Mouse (Mus musculus) midbrain, embryonic 14.5 days (tissue): ENCODE measurements around the gene Paqr3. TPM values are rescaled to one million over a fixed set of nuclear protein-coding genes. Genes with fewer than 3 reads are reported as not detected.

Experiments used
- ATAC-seq: fragments of 200-750 bp; cut with Nextera tagmentation; 2 replicates; pipeline ENCODE4 v1.8.0; 2017; ENCODE audit warnings: moderate number of reproducible peaks, moderate library complexity; ENCODE audit not compliant: low FRiP score, low TSS enrichment
- DNase-seq: peaks from one replicate; pipeline ENCODE4 v3.0.0-alpha.2; 2015
- H3K27ac ChIP-seq: fragments of 300-500 bp; sonication (generic); replicated peaks from 2 replicates; pipeline ENCODE4 v1.5.1; 2014; ENCODE audit warnings: mild to moderate bottlenecking, low read depth, low read length, moderate library complexity
- H3K27me3 ChIP-seq: fragments of 300-500 bp; sonication (generic); 2 replicates; pipeline ENCODE4 v1.6.1; 2014; ENCODE audit warnings: low read length, control low read depth, mixed read lengths; ENCODE audit not compliant: control insufficient read depth, insufficient read depth
- H3K36me3 ChIP-seq: fragments of 300-500 bp; sonication (generic); 2 replicates; pipeline ENCODE4 v1.6.1; 2014; ENCODE audit warnings: low read length, control low read depth; ENCODE audit not compliant: control insufficient read depth, insufficient read depth
- H3K4me1 ChIP-seq: fragments of 300-500 bp; sonication (generic); 2 replicates; pipeline ENCODE4 v1.6.1; 2014; ENCODE audit warnings: mild to moderate bottlenecking, antibody characterized with exemption, low read length, control low read depth; ENCODE audit not compliant: control insufficient read depth, insufficient read depth
- H3K4me2 ChIP-seq: fragments of 300-500 bp; sonication (generic); 2 replicates; pipeline ENCODE4 v1.6.1; 2014; ENCODE audit warnings: mild to moderate bottlenecking, low read length, moderate library complexity
- H3K4me3 ChIP-seq: fragments of 300-500 bp; sonication (generic); replicated peaks from 2 replicates; pipeline ENCODE4 v1.5.1; 2014; ENCODE audit warnings: low read depth, low read length
- H3K9ac ChIP-seq: fragments of 300-500 bp; sonication (generic); replicated peaks from 2 replicates; pipeline ENCODE4 v1.6.1; 2014; ENCODE audit warnings: mild to moderate bottlenecking, low read length, moderate library complexity
- H3K9me3 ChIP-seq: fragments of 300-500 bp; sonication (generic); 2 replicates; pipeline ENCODE4 v1.6.1; 2016; ENCODE audit warnings: low read length, control low read depth, mixed read lengths; ENCODE audit not compliant: control insufficient read depth
- WGBS: fragments of 180-500 bp; shearing (Covaris S2); extraction: QIAGEN DNeasy Blood & Tissue Kit; methylation state at CpG from one replicate; pipeline ENCODE4 v1.1.7; 2014; 5-methylcytosine and 5-hydroxymethylcytosine counted together
- polyA plus RNA-seq: library from polyadenylated mRNA; unstranded; fragments of >200 nt; fragmentation: Nextera tagmentation; extraction: Ambion mirVana; gene quantifications from 2 replicates; pipeline ENCODE4 v1.2.1, GENCODE M21; 2014

The Paqr3 gene
- polyA plus RNA-seq, 1 experiment from 2014 or later, result 26.9 TPM

DNA sequence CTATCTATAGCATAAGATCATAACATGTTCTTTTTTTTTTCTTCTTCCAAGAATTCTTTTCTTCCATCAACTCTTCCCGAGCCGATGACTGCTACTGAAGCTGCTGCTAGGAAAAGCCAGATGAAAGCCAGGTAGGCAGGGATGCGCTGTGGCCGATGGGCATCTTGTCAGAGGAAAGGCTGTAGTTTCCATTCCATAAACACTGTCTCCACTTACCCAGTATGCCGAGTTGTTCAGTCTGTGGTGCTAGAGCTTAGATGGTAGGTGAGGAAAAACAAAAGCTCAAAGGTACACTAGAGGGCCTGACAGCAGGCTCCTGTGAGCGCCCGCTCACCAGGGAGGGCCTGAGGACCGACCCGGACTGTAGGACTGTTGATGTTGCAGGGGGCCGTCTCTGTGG is 56.6 kb downstream of the Paqr3 start:
- no peak overlapping the region for H3K27ac ChIP-seq
- no peak overlapping the region for H3K9ac ChIP-seq
- no peak overlapping the region for H3K4me2 ChIP-seq
- no peak for DNase-seq
- no peak overlapping the region for H3K4me3 ChIP-seq
- H3K36me3 ChIP-seq, result peaks cover 15% of the 10 kb centered on the region
- 88% methylated on average over 10 of the region's 10 CpGs for WGBS
- H3K9me3 ChIP-seq, result no peaks in the 10 kb centered on the region
- H3K4me1 ChIP-seq, result no peaks in the 10 kb centered on the region
- no peak for ATAC-seq
- no peaks in the 10 kb centered on the region for H3K27me3 ChIP-seq

DNA sequence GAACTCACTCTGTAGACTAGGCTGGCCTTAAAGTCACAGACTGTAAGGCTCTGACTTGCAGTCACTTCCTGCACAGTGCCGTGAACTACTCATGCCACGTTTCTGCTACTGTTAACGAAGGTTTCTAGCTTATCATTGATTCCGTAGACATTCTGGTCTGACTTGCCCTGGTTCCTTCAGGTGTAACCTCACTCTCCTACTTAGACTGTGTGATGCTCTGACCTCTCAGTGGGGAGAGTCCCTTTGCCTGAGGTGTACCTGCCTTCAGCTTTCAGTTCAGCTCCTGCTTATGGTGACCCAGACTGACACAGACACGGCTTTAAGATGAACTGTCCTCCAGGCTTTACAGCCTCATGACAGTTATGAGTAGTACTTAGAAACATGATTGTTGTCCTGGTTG is 57.2 kb downstream of the Paqr3 start:
- DNase-seq (no peak), ATAC-seq (no peak)
- no peaks in the 10 kb centered on the region for H3K4me1 ChIP-seq
- H3K9ac ChIP-seq, result no peak overlapping the region
- 96% methylated on average over 5 of the region's 5 CpGs for WGBS
- no peak overlapping the region for H3K4me2 ChIP-seq
- H3K4me3 ChIP-seq, result no peak overlapping the region
- no peaks in the 10 kb centered on the region for H3K27me3 ChIP-seq
- H3K36me3 ChIP-seq, result peaks cover 15% of the 10 kb centered on the region
- no peak overlapping the region for H3K27ac ChIP-seq
- no peaks in the 10 kb centered on the region for H3K9me3 ChIP-seq

DNA sequence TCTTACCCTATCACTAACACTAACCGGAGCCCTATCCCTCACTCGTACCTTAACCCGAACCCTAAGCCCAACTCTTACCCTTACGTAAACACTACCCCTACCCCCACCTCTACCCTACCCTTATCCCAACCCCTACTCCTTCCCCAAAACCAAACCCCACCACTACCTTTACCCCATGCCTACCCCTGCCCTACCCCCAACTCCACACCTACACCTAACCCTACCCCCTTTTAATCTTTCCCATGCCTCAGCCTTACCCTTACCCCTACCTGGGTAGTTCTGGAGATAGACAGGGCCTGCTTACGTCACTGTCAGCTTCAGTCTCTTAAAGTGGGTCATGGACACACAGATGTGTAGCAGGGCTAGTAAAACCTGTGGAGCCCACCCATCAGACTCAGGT is 62.5 kb downstream of the Paqr3 start:
- Histone ChIP-seq H3K27me3 (no peaks in the 10 kb centered on the region), H3K27ac (no peak overlapping the region), H3K9me3 (no peaks in the 10 kb centered on the region), H3K4me2 (no peak overlapping the region), H3K4me1 (no peaks in the 10 kb centered on the region), H3K4me3 (no peak overlapping the region), H3K9ac (no peak overlapping the region), H3K36me3 (peaks cover 16% of the 10 kb centered on the region)
- 95% methylated on average over 5 of the region's 5 CpGs for WGBS
- ATAC-seq (no peak), DNase-seq (no peak)

DNA sequence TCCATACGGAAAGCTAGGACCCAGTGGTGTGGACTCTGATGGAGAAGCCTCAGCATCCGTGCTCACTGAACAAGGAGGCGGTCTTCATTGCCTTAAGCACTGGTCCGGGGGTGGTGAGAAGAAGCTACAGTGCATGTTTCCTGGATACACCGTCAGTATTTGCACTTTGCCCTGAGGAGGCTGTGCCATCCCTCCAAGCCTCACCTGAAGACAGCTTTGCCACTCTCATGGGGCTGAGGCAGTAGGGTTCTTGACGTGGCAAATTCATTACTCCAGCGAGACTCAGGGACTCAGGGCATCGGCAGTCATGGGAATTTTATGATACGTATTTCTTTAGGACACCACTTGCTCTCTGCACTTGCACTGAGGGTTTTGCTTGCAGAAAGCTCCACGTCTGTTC is 64.7 kb downstream of the Paqr3 start:
- Histone ChIP-seq H3K4me3 (no peak overlapping the region), H3K27me3 (no peaks in the 10 kb centered on the region), H3K36me3 (peaks cover 11% of the 10 kb centered on the region; the same call in 1 of the 2 replicates), H3K9me3 (no peaks in the 10 kb centered on the region), H3K27ac (no peak overlapping the region), H3K4me2 (no peak overlapping the region), H3K4me1 (no peaks in the 10 kb centered on the region), H3K9ac (no peak overlapping the region)
- WGBS, result 89% methylated on average over 10 of the region's 10 CpGs
- DNase-seq, result no peak
- ATAC-seq, result no peak

DNA sequence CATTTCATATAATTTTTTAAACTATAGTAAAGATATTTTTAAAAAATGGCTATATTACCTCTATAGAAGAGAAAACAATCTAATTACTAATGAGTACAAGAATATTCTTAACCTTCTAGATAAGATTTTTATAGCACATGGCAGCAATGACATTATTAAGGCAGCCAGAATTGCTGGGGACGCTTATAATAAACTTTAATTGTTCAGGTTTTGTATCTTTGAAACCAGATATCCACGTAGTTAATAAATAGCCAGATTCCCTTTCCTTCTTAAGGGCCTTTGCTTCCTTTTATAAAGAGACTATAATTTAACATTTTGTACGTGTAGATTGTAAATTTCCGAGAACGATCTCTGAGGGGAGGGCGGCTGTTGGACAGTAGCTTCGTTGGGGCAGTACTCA is 66.1 kb downstream of the Paqr3 start:
- Histone ChIP-seq H3K4me2 (no peak overlapping the region), H3K9me3 (no peaks in the 10 kb centered on the region), H3K9ac (no peak overlapping the region), H3K4me1 (no peaks in the 10 kb centered on the region), H3K4me3 (no peak overlapping the region), H3K36me3 (peaks cover 11% of the 10 kb centered on the region; the same call in 1 of the 2 replicates), H3K27me3 (no peaks in the 10 kb centered on the region), H3K27ac (no peak overlapping the region)
- ATAC-seq, result no peak
- DNase-seq, result no peak
- WGBS, result 94% methylated on average over 7 of the region's 7 CpGs

Other genes starting within 250 kb of the Paqr3 start
- 11.8 and 12.1 TPM in 2 replicates for gene Bmp2k, start 113.9 kb downstream of the Paqr3 start, polyA plus RNA-seq